Mouse (Mus musculus) lung, embryonic 15.5 days (tissue): Measurements from ENCODE around the gene Mov10l1. TPM values are rescaled to one million over a fixed set of nuclear protein-coding genes. Genes with fewer than 3 reads are reported as not detected.
A peak's percentile ranks its signal among the peaks of the same experiment; 100 is the strongest.

ENCODE experiments used
- ATAC-seq: fragments of 200-750 bp; cut with Nextera tagmentation; 2 replicates; pipeline ENCODE4 v1.8.0; 2017; ENCODE audit warnings: moderate number of reproducible peaks, borderline replicate concordance; ENCODE audit not compliant: low FRiP score, low TSS enrichment; ENCODE audit errors: extremely low read depth
- H3K27ac ChIP-seq: fragments of 300-500 bp; sonication (generic); 2 replicates; pipeline ENCODE4 v1.5.1; 2015; ENCODE audit warnings: moderate library complexity, mild to moderate bottlenecking, inconsistent platforms
- H3K27me3 ChIP-seq: fragments of 300-500 bp; sonication (generic); 2 replicates; pipeline ENCODE4 v1.6.1; 2015; ENCODE audit warnings: inconsistent platforms
- H3K36me3 ChIP-seq: fragments of 300-500 bp; sonication (generic); 2 replicates; pipeline ENCODE4 v1.6.1; 2015; ENCODE audit warnings: inconsistent platforms
- H3K4me1 ChIP-seq: fragments of 300-500 bp; sonication (generic); 2 replicates; pipeline ENCODE4 v1.6.1; 2015; ENCODE audit warnings: inconsistent platforms
- H3K4me2 ChIP-seq: fragments of 300-500 bp; sonication (generic); 2 replicates; pipeline ENCODE4 v1.6.1; 2015; ENCODE audit warnings: inconsistent platforms, mild to moderate bottlenecking, moderate library complexity
- H3K4me3 ChIP-seq: fragments of 300-500 bp; sonication (generic); 2 replicates; pipeline ENCODE4 v1.5.1; 2015; ENCODE audit warnings: mild to moderate bottlenecking, inconsistent platforms
- H3K9ac ChIP-seq: fragments of 300-500 bp; sonication (generic); 2 replicates; pipeline ENCODE4 v1.6.1; 2015; ENCODE audit warnings: inconsistent platforms
- H3K9me3 ChIP-seq: fragments of 300-500 bp; sonication (generic); 2 replicates; pipeline ENCODE4 v1.6.1; 2016; ENCODE audit warnings: inconsistent platforms
- WGBS: fragments of 180-500 bp; shearing (Covaris S2); methylation state at CpG from one replicate; pipeline ENCODE4 v1.1.7; 2015; 5-methylcytosine and 5-hydroxymethylcytosine counted together
- polyA plus RNA-seq: library from polyadenylated mRNA; unstranded; fragments of >200 nt; fragmentation: Nextera tagmentation; extraction: Ambion mirVana; gene quantifications from 2 replicates; pipeline ENCODE4 v1.2.1, GENCODE M21; 2015

Gene Mov10l1
- polyA plus RNA-seq: 1.7 and 2.2 TPM in 2 replicates

DNA sequence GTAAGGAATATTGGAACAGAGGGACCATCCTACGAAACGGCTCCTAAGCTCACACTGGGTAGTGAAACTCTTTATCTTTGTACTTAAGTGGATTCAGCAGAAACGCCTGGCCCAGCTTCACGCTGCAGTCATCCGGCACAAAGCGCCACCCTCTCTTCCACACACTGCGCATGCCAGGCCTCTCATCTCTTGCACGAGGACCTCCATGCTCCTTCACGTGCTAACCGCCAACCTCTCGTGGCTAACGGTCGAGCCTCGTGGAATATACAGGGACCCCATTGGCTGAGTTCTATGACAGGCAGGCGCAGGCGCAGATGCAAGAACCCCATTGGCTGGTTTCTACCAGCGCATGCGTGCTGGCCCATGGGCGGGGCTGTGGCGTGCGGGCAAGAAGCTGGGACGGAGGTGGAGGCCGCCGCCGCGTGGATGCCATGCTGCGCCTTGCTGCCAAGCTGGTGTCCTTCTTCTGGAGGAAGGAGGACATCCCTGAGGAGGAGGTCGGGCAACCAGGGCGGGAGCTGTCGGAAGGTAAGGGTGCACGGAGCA, at the start of gene Mov10l1:
Mov10l1 (plus strand) TSS at position 376 of the 546 bp plus-strand sequence.
- Histone ChIP-seq H3K9me3 (no peaks in the 10 kb centered on the region), H3K36me3 (no peaks in the 10 kb centered on the region), H3K4me3 (no peak within 1 kb of the TSS), H3K4me1 (no peaks in the 10 kb centered on the region), H3K27me3 (no peaks in the 10 kb centered on the region), H3K4me2 (no peak within 1 kb of the TSS), H3K9ac (no peak within 1 kb of the TSS), H3K27ac (no peak within 1 kb of the TSS)
- WGBS: 89% methylated on average over 31 of the region's 31 CpGs
- ATAC-seq: no peak

DNA sequence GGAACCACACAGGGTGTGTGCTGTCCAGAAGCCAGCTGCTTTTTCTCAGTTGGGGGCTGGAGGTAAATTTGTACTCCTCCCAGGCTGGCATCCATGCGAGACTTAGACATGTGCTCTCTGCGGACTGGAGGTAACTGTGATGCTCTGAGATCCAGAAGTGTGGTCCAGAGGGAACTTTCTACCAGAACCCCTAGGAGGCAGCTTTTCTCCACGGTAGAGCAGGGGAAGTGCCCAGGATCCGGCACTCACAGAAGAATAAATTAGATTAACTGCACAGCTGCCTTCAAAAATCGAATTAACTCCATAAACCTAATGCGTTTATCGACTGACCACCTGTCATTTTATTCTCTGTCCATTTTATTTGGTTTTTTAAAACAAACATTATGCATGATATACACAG, 48.6 kb upstream of the Mov10l1 start:
- 53% methylated on average over 7 of the region's 7 CpGs for WGBS
- H3K4me2 ChIP-seq: no peak overlapping the region
- H3K4me1 ChIP-seq: no peaks in the 10 kb centered on the region
- H3K9ac ChIP-seq: no peak overlapping the region
- no peak for ATAC-seq
- H3K27ac ChIP-seq: no peak overlapping the region
- no peaks in the 10 kb centered on the region for H3K9me3 ChIP-seq
- no peaks in the 10 kb centered on the region for H3K27me3 ChIP-seq
- H3K36me3 ChIP-seq: no peaks in the 10 kb centered on the region
- H3K4me3 ChIP-seq: no peak overlapping the region

DNA sequence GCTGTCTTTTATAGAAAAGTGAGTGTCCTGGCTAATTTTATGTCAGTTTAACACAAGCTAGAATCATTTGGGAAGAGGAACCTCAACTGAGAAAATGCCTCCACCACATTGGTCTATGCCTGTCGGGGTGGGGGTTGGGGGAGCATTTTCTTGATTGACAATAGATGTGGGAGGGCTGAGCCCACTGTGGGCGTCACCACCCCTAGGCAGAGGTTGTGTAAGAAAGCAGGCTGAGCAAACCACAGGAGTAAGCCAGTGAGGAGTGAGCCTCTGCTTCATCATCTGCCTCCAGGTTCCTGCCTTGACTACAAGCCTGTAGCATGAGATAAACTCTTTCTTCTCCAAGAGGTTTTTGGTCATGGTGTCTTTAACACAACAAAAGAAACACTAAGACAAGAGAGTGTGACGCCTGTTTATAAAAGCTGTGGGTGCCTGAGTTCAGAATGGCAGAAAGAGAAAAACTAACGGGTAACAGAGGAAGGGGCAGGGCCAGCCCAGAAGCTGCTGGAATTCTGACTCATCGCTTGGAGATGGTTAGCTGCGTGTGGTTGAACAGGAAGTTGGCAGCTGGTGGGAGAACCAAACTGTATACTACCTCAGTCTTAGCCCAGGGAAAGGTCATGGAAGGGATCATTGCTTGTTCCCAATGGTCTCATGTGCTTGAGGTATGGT, 46.0 kb upstream of the Mov10l1 start:
- ATAC-seq: no peak
- no peaks in the 10 kb centered on the region for H3K36me3 ChIP-seq
- 54% methylated on average over 6 of the region's 6 CpGs for WGBS

DNA sequence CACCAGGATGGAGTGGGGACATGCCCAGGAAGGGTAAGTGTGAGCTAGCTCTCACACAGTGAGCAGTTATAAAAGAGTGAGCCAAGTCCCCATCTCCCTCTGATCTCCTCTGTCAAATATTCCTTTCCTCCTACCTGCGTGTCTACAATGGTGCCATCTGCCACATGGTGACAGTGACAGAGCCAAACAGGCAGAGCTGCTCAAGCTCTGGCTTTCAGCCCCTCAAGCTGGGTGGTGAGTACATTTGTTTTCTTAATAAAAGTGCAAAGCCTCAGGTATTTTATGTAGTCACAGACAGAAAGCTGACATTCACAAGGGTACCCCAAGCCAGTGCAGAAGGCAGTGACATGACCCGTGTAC, 45.4 kb upstream of the Mov10l1 start:
- no peak overlapping the region for H3K9ac ChIP-seq
- no peak overlapping the region for H3K27ac ChIP-seq
- H3K4me3 ChIP-seq: no peak overlapping the region
- no peaks in the 10 kb centered on the region for H3K27me3 ChIP-seq
- 53% methylated on average over 2 of the region's 2 CpGs for WGBS
- no peaks in the 10 kb centered on the region for H3K4me1 ChIP-seq
- no peaks in the 10 kb centered on the region for H3K36me3 ChIP-seq
- H3K9me3 ChIP-seq: no peaks in the 10 kb centered on the region
- ATAC-seq: no peak
- no peak overlapping the region for H3K4me2 ChIP-seq

More for the DNA sequence above, 46.0 kb upstream of the Mov10l1 start:
- H3K4me3 ChIP-seq: no peak overlapping the region
- no peak overlapping the region for H3K27ac ChIP-seq
- H3K9me3 ChIP-seq: no peaks in the 10 kb centered on the region
- H3K4me1 ChIP-seq: no peaks in the 10 kb centered on the region
- no peaks in the 10 kb centered on the region for H3K27me3 ChIP-seq
- H3K9ac ChIP-seq: no peak overlapping the region
- no peak overlapping the region for H3K4me2 ChIP-seq

DNA sequence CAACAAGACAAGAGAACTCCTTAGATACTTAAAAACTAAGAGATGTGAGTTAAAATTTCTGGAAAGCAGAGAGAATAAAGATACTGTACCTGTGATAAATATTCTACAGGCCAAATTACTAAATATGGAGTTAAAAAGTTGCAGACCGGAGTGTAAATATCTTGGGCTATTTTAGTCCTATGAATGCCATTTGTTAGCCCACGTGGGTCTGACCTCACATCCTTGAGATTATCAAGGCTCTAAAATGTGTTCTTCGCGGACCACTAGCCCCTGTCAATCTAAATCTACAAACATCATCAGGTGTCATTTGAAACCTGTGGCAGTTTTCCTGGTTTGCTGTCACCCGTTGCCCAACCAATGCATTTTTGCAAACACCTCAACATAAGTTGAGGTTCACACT, 39.9 kb upstream of the Mov10l1 start:
- no peak overlapping the region for H3K9ac ChIP-seq
- no peak overlapping the region for H3K4me2 ChIP-seq
- H3K27me3 ChIP-seq: no peaks in the 10 kb centered on the region
- H3K9me3 ChIP-seq: no peaks in the 10 kb centered on the region
- ATAC-seq: no peak
- no peak overlapping the region for H3K27ac ChIP-seq
- no peaks in the 10 kb centered on the region for H3K4me1 ChIP-seq
- H3K36me3 ChIP-seq: no peaks in the 10 kb centered on the region
- WGBS: 57% methylated on average over 5 of the region's 5 CpGs
- H3K4me3 ChIP-seq: no peak overlapping the region

DNA sequence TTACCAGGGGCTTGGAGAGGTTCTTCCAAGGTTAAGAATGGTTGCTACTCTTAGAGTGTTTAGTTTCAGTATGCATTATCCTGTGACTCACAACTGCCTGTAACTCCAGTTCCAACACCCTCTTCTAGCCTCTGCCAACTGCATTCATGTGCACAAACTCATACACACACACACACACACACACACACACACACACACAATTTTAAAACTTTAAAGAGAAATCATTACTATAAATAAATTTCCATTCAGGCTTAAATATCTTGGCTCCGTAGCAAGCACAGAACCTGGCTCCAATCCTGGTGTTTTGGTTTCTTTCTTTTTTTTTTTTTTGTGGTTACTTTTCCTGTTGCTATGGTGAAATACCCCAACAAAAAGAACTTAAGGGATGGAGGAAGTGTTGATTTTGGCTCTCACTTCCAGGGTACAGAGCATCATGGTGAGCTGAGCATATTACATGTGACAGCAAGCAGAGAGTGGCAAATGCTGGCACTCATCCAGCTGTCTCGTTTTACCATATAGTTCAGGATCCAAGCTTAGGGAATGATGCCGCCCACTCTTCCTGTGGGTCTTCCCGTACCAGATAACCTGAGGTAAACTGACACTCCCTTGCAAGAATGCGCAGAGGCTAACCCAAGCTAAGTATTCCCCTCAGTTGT, 38.7 kb upstream of the Mov10l1 start:
- no peaks in the 10 kb centered on the region for H3K36me3 ChIP-seq
- H3K4me3 ChIP-seq: no peak overlapping the region
- no peak overlapping the region for H3K9ac ChIP-seq
- H3K27ac ChIP-seq: no peak overlapping the region
- no peak overlapping the region for H3K4me2 ChIP-seq
- H3K4me1 ChIP-seq: no peaks in the 10 kb centered on the region
- no peak for ATAC-seq
- WGBS: 58% methylated on average over 5 of the region's 5 CpGs
- no peaks in the 10 kb centered on the region for H3K27me3 ChIP-seq
- H3K9me3 ChIP-seq: no peaks in the 10 kb centered on the region

DNA sequence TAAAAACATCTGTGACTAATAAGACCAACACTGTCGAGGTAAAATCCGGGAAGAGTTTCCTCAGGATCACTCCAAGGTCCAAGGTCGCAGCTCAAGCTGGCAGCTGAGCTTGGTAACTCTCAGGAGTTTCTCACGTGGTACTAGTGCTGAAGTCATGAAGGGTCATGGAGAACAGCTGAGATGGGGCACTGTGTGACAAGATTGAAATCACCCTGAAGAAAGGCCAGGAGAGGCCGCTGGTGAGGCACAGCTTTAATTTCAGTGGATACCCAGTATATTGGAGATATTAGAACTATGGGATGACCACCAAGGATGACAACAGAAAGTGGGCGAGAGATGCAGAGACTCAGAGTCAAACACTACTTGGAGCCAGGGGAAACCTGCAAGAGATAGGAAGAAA, 35.9 kb upstream of the Mov10l1 start:
- 36% methylated on average over 6 of the region's 6 CpGs for WGBS
- no peak for ATAC-seq

DNA sequence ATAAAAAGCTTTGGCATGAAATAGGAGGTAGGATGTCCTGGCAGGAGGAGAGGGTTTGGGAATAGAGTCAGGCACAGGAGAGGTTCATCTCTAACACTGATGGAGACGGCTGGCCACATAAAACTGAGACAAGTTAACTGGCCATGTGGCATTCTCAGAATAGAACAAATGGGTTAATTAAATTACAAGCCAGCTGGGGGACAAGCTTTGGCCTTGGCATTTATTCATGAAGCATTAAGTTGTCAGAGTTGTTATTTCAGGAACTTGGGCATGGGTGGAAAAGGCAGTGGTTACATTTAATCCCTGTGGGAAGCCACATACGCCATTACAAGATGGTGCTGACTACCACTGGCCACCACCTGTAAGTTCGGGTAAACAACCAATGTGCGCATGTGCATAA, 31.5 kb upstream of the Mov10l1 start:
- no peaks in the 10 kb centered on the region for H3K9me3 ChIP-seq
- no peak for ATAC-seq
- no peak overlapping the region for H3K9ac ChIP-seq
- no peak overlapping the region for H3K4me3 ChIP-seq
- no peak overlapping the region for H3K27ac ChIP-seq
- peaks cover 4% of the 10 kb centered on the region; the same call in 1 of the 2 replicates for H3K4me1 ChIP-seq
- 90% methylated on average over 4 of the region's 4 CpGs for WGBS
- no peak overlapping the region for H3K4me2 ChIP-seq
- peaks cover 30% of the 10 kb centered on the region for H3K27me3 ChIP-seq
- H3K36me3 ChIP-seq: no peaks in the 10 kb centered on the region

More for the DNA sequence above, 35.9 kb upstream of the Mov10l1 start:
- no peaks in the 10 kb centered on the region for H3K27me3 ChIP-seq
- H3K4me1 ChIP-seq: no peaks in the 10 kb centered on the region
- H3K4me3 ChIP-seq: no peak overlapping the region
- no peak overlapping the region for H3K4me2 ChIP-seq
- H3K36me3 ChIP-seq: no peaks in the 10 kb centered on the region
- no peak overlapping the region for H3K9ac ChIP-seq
- no peak overlapping the region for H3K27ac ChIP-seq
- no peaks in the 10 kb centered on the region for H3K9me3 ChIP-seq

DNA sequence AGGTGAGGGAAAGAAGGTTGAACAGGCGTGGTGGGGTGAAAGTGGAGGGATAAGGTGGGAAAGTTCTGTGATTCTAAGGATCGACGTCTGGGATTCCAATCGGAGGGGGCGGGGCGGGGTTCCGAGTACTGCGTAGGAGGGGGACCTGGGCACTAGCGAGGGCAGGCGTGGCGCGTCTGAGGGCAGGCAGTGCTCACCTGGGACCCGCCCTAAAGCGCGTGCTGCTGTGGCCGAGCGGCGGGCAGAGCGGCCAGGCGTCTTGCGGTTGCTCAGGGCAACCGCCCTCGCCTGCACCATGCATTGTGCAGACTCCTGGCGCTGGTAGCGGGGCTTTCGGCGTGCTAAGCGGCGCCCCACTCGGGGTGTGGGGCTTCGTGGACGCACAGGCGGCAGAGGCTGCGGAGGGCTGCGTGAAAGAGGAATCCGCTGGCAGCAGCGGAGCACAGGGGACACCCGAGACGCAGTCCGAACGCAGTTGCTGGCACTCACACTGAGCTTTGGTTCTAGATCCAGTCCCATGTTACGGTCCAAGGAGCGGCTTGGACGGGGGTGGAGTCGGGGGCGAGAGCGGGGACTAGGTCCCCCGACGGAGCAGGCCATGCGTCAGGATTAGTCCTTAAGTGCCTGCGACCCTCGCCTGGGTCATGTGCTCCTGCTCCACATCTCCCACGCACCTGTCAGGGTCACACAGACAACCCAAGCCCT, 28.2 kb upstream of the Mov10l1 start, which contains the start of gene Ttll8:
Ttll8 (minus strand) TSS at position 51 of the 705 bp plus-strand sequence.
- Histone ChIP-seq H3K9ac (no peak within 1 kb of the TSS), H3K36me3 (no peaks in the 10 kb centered on the region), H3K4me3 (peak within 1 kb of the TSS; percentile 28), H3K27ac (no peak within 1 kb of the TSS), H3K27me3 (peaks cover 30% of the 10 kb centered on the region), H3K4me2 (peak within 1 kb of the TSS; percentile 71), H3K9me3 (no peaks in the 10 kb centered on the region), H3K4me1 (peaks cover 4% of the 10 kb centered on the region; the same call in 1 of the 2 replicates)
- 4% methylated on average over 53 of the region's 53 CpGs for WGBS
- peak; percentile 59; the same call in 1 of the 2 replicates for ATAC-seq

DNA sequence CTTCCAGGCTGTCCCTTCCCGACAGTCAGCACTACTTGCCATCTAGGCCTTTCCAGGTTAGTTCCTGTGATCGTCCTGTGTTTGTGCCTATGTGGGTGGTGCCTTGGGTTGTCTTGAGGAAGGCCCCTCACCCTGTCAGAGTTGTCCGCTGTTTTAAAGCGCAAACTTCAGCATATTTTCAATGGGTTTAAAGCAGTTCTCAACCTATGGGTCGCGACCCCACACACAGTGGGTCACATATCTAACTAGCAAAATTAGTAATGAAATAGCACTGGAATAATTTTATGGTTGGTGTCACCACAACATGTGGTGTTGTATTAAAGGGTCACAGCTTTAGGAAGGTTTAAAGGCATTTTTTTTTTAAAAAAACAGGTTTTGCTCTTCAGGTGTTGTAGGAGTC, 27.4 kb upstream of the Mov10l1 start:
- no peak overlapping the region for H3K4me2 ChIP-seq
- H3K9me3 ChIP-seq: no peaks in the 10 kb centered on the region
- no peak for ATAC-seq
- no peak overlapping the region for H3K9ac ChIP-seq
- no peak overlapping the region for H3K4me3 ChIP-seq
- H3K36me3 ChIP-seq: no peaks in the 10 kb centered on the region
- whole genome bisulfite sequencing: 78% methylated on average over 6 of the region's 6 CpGs
- no peak overlapping the region for H3K27ac ChIP-seq
- peaks cover 33% of the 10 kb centered on the region for H3K27me3 ChIP-seq
- peaks cover 4% of the 10 kb centered on the region; the same call in 1 of the 2 replicates for H3K4me1 ChIP-seq

DNA sequence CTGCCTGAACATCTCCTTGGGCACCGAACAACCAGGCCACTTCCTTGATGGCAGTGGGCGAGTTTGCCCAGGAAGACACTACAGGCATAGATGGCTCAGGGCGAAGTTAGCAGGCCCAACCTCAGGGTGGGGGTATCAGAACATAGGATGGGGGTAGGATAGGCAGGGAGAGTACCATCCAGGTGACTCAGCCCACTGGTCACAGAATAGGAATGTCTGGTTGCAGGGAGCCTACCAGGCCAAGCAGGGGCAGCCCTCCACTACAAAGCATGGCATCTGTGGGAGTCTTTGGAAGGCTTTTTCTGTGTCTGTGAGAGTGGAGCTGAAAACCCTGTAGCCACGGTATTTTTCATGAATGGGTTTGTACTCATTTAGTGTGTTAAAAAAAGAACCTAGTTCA, 25.2 kb upstream of the Mov10l1 start:
- Histone ChIP-seq H3K36me3 (no peaks in the 10 kb centered on the region), H3K9ac (no peak overlapping the region), H3K4me1 (peaks cover 4% of the 10 kb centered on the region; the same call in 1 of the 2 replicates), H3K27ac (no peak overlapping the region), H3K9me3 (no peaks in the 10 kb centered on the region), H3K27me3 (peaks cover 33% of the 10 kb centered on the region), H3K4me2 (no peak overlapping the region), H3K4me3 (no peak overlapping the region)
- WGBS: 76% methylated on average over 4 of the region's 4 CpGs
- no peak for ATAC-seq
